ENCODE assay signal across 17 mouse cellular contexts in genomic region chr13:4970081-4970892, GRCm38 (mm10).
A peak's percentile ranks its signal among the peaks of the same experiment; 100 is the strongest.
DNase-seq lines count a peak whose midpoint lies in the region; ATAC-seq and TF ChIP-seq lines count a peak whose summit lies in the region.
"Had no signal": no experiment of that assay in that cellular context is flagged by ENCODE, and none has a peak within 500 bp of the region (broad histone marks: within the 10 kb centered on the region; RNA-seq: fewer than 3 reads in every experiment).

No protein-coding gene starts in this region.

- H3K4me3 ChIP-seq in lung, embryonic 15.5 days = no peak overlapping the region
- H3K4me3 ChIP-seq: intestine, embryonic 15.5 days; layer of hippocampus, adult 2 months; midbrain, embryonic 15.5 days had no signal

- WGBS in lung, embryonic 15.5 days = 33% methylated on average over 2 of the region's 2 CpGs

- no peaks in the 10 kb centered on the region for H3K27me3 ChIP-seq in lung, embryonic 15.5 days
- H3K27me3 ChIP-seq: CH12.LX; intestine, embryonic 15.5 days; midbrain, embryonic 15.5 days had no signal

- H3K4me1 ChIP-seq in lung, embryonic 15.5 days = no peaks in the 10 kb centered on the region
- H3K4me1 ChIP-seq: intestine, embryonic 15.5 days; midbrain, embryonic 15.5 days had no signal

- no peak overlapping the region for H3K4me2 ChIP-seq in lung, embryonic 15.5 days
- H3K4me2 ChIP-seq: heart, embryonic 11.5 days; intestine, embryonic 15.5 days; liver, embryonic 11.5 days; midbrain, embryonic 15.5 days had no signal

- no peak overlapping the region for H3K9ac ChIP-seq in lung, embryonic 15.5 days
- H3K9ac ChIP-seq: intestine, embryonic 15.5 days; midbrain, embryonic 15.5 days had no signal

- H3K9me3 ChIP-seq in lung, embryonic 15.5 days = no peaks in the 10 kb centered on the region
- H3K9me3 ChIP-seq: intestine, embryonic 15.5 days; midbrain, embryonic 15.5 days had no signal

- peak; percentile 6 for DNase-seq in heart, postnatal 4 days
- DNase-seq in heart, adult 9 months (ENCODE audit: low spot score in 2 of 2) = no peak
- no peak for DNase-seq in lung, postnatal 14 days
- peak; percentile 62 for DNase-seq in NIH3T3 (ENCODE audit: low read depth)
- DNase-seq in brain, embryonic 14.5 days (ENCODE audit: low read depth) = peak; percentile 68
- DNase-seq in thymus, postnatal 36 days = no peak
- DNase-seq: cerebellum, adult 11 months; gastrocnemius, postnatal 36 days; thymus, adult 2 months had no signal

- TF ChIP-seq POLR2A in brain, embryonic 14.5 days (IDR thresholded peaks at IDR 0.05; ENCODE audit: borderline replicate concordance, extremely low read depth, insufficient read depth, insufficient read length, poor library complexity, severe bottlenecking) = no peak

- no peaks in the 10 kb centered on the region for H3K36me3 ChIP-seq in lung, embryonic 15.5 days
- H3K36me3 ChIP-seq: intestine, embryonic 15.5 days; midbrain, embryonic 15.5 days had no signal

- H3K27ac ChIP-seq in lung, embryonic 15.5 days = no peak overlapping the region
- H3K27ac ChIP-seq: intestine, embryonic 15.5 days; layer of hippocampus, adult 2 months; midbrain, embryonic 15.5 days had no signal

- ATAC-seq in lung, embryonic 15.5 days (ENCODE audit: borderline replicate concordance, extremely low read depth, low FRiP score, low TSS enrichment) = peak; percentile 94
- ATAC-seq: activated CD4-positive, CD25-positive, alpha-beta regulatory T cell, adult 4 months; intestine, embryonic 15.5 days; midbrain, embryonic 15.5 days had no signal

- TF ChIP-seq CTCF in brain, embryonic 14.5 days (IDR thresholded peaks at IDR 0.05; ENCODE audit: borderline replicate concordance, extremely low read depth, insufficient read depth, insufficient read length) = no peak

Comparison
In these comparisons a context has a peak if more than half of its experiments do, and no peak if none do; other contexts are left out.
1. DNase-seq: peak in heart, postnatal 4 days (single experiment), NIH3T3 (single experiment) and brain, embryonic 14.5 days (single experiment); none in heart, adult 9 months (0 of 2), lung, postnatal 14 days (single experiment) and thymus, postnatal 36 days (0 of 2).